ENCODE assay signal across 8 mouse cellular contexts in the genomic region with DNA sequence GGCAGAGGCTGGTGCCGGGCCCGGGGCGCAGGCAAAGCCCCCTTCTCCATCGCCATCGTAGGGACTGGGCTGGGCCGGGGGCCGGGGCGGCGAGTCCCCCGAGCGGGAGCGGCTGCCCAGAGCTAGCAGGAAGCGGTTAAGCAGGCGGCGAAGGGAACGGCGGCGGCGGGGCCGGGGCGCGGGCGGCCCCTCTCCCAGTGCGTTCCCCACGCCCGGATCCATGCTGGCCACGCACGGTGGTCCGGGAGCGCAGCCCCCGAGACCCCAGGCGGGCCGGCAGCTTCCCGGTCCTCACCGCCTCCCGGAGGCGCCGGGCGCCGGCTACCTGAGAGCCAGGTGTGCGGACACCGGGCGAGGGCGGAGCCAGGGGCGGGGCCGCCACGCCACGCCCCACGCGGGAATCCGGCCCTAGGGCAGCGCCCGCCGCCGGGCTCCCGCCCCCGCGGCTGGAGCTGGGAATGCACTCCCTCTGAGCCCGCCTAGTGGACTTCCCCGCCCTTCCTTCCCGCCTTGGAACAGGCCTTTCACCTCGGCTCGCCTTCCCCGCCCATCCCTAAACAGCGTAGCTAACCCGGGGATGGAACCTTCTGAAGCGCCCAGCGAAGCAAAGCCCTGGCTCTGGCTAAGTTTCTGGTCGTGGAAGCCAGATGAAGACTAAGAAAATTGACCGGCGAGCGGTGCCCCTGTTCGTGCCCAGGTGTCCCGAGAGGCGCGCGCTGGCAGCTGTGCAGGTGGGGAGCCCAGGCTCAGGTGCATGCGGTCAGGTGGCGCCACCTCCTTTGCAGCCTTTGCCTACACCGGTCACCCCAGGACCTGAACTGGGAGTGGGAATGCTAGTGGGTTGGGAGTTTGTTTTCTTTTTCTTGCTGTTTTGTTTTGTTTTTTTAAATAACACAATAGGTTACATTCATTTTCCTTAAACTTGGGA. TPM values are rescaled to one million over a fixed set of nuclear protein-coding genes. Genes with fewer than 3 reads are reported as not detected.
DNase-seq lines count a peak whose midpoint lies in the region; ATAC-seq and TF ChIP-seq lines count a peak whose summit lies in the region.

A gene (minus strand): TSS at position 327 of the 928 bp plus-strand sequence.

- TF ChIP-seq CTCF in embryonic fibroblast, embryonic 13.5 days (IDR thresholded peaks at IDR 0.05; ENCODE audit: borderline replicate concordance, insufficient read depth, low read length) = no peak

- peak within 1 kb of the TSS; percentile 92 for H3K4me3 ChIP-seq in megakaryocyte, embryonic 14.5 days (replicated peaks)
- H3K4me3 ChIP-seq in embryonic fibroblast, embryonic 13.5 days (ENCODE audit: insufficient read depth, low read length) = peak within 1 kb of the TSS; percentile 57
- peak within 1 kb of the TSS; percentile 82 for H3K4me3 ChIP-seq in heart, embryonic 16.5 days (ENCODE audit: low read length)

- peak within 1 kb of the TSS; percentile 81 for H3K9ac ChIP-seq in heart, embryonic 16.5 days (ENCODE audit: low read length)

- TF ChIP-seq POLR2A in embryonic fibroblast, embryonic 13.5 days (IDR thresholded peaks at IDR 0.05; ENCODE audit: low read depth, low read length) = no peak

- no peak within 1 kb of the TSS for H3K27ac ChIP-seq in embryonic fibroblast, embryonic 13.5 days (ENCODE audit: insufficient read depth, low read length)
- peak within 1 kb of the TSS; percentile 72 for H3K27ac ChIP-seq in heart, embryonic 16.5 days (ENCODE audit: low read length)

- peak within 1 kb of the TSS; percentile 100 for H3K4me2 ChIP-seq in heart, embryonic 16.5 days (ENCODE audit: low read depth, low read length)

- H3K9me3 ChIP-seq in megakaryocyte, embryonic 14.5 days = peaks cover 3% of the 10 kb centered on the region; the same call in 1 of the 2 replicates
- H3K9me3 ChIP-seq in heart, embryonic 16.5 days (replicated peaks; ENCODE audit: control insufficient read depth, low read length) = no peaks in the 10 kb centered on the region

- under 1% methylated on average over 64 of the region's 80 CpGs for WGBS in heart, embryonic 16.5 days

- ATAC-seq in megakaryocyte, adult 5-6 weeks (ENCODE audit: poor library complexity, severe bottlenecking) = no peak
- ATAC-seq in heart, embryonic 16.5 days (replicated peaks; ENCODE audit: extremely low read depth, insufficient read depth, low FRiP score) = peak; percentile 76

- peaks cover 52% of the 10 kb centered on the region for H3K27me3 ChIP-seq in megakaryocyte, embryonic 14.5 days (replicated peaks)
- peaks cover 8% of the 10 kb centered on the region for H3K27me3 ChIP-seq in heart, embryonic 16.5 days (ENCODE audit: control insufficient read depth, insufficient read depth, low read length)

- peak; percentile 90 to 96 for DNase-seq in kidney, postnatal 25 days
- peak; percentile 93 for DNase-seq in lung, postnatal 36 days
- DNase-seq in right cerebral cortex, postnatal 25 days = peak; percentile 45
- no peak for DNase-seq in adipocyte (ENCODE audit: low spot score)

- H3K36me3 ChIP-seq in megakaryocyte, embryonic 14.5 days (replicated peaks; ENCODE audit: low read length) = no peaks in the 10 kb centered on the region
- H3K36me3 ChIP-seq in heart, embryonic 16.5 days (ENCODE audit: control insufficient read depth, insufficient read depth) = no peaks in the 10 kb centered on the region

- peaks cover 34% of the 10 kb centered on the region for H3K4me1 ChIP-seq in megakaryocyte, embryonic 14.5 days
- H3K4me1 ChIP-seq in embryonic fibroblast, embryonic 13.5 days (ENCODE audit: control insufficient read depth, insufficient read depth, low read length) = peaks cover 2% of the 10 kb centered on the region
- H3K4me1 ChIP-seq in heart, embryonic 16.5 days (ENCODE audit: control insufficient read depth, insufficient read depth, low read length) = peaks cover 7% of the 10 kb centered on the region

RNA-seq across cellular contexts. Expression of the gene that starts here (rescaled TPM):
- polyA plus RNA-seq in megakaryocyte, embryonic 14.5 days (2012; ENCODE audit: insufficient read depth, low replicate concordance) = 0.19 TPM in 1 of 2 replicates, not detected in the other
- not detected in 2 replicates for total RNA-seq in megakaryocyte, adult 5-6 weeks (2015)
- not detected in 2 replicates for total RNA-seq in megakaryocyte, adult 5-6 weeks (2017)
- not detected in 2 replicates for polyA plus RNA-seq in embryonic fibroblast, embryonic 13.5 days (2011; ENCODE audit: insufficient read length, low read depth, missing spikeins)
- polyA plus RNA-seq in heart, embryonic 16.5 days (2015; fragmentation: Nextera tagmentation; extraction: Ambion mirVana) = 0.88 and 1.2 TPM in 2 replicates
